In genomic region chr4:126752608-126753141, GRCm38 (mm10) we compare ENCODE assay signal across 8 mouse cellular contexts. TPM values are rescaled to one million over a fixed set of nuclear protein-coding genes. Genes with fewer than 3 reads are reported as not detected.
DNase-seq lines count a peak whose midpoint lies in the region; ATAC-seq and TF ChIP-seq lines count a peak whose summit lies in the region.

No protein-coding gene starts in this region.

- H3K27ac ChIP-seq in lung, embryonic 15.5 days, result peak overlapping the region; percentile 98
- H3K27ac ChIP-seq in cortical plate, adult 2 months (ENCODE audit: insufficient read depth, low read length), result peak overlapping the region; percentile 71
- peak overlapping the region; percentile 99 for H3K27ac ChIP-seq in hindbrain, embryonic 16.5 days (ENCODE audit: low read depth, low read length)
- peak overlapping the region; percentile 98 for H3K27ac ChIP-seq in midbrain, embryonic 10.5 days (replicated peaks)

- WGBS in lung, embryonic 15.5 days, result under 1% methylated on average over 23 of the region's 23 CpGs
- 0% methylated on average over 23 of the region's 23 CpGs for WGBS in hindbrain, embryonic 16.5 days
- 0% methylated on average over 23 of the region's 23 CpGs for WGBS in midbrain, embryonic 10.5 days

- H3K36me3 ChIP-seq in erythroblast, embryonic 14.5 days (ENCODE audit: control insufficient read depth), result peaks cover 28% of the 10 kb centered on the region
- peaks cover 14% of the 10 kb centered on the region for H3K36me3 ChIP-seq in lung, embryonic 15.5 days
- no peaks in the 10 kb centered on the region for H3K36me3 ChIP-seq in hindbrain, embryonic 16.5 days (ENCODE audit: control insufficient read depth, insufficient read depth, low read length)
- H3K36me3 ChIP-seq in midbrain, embryonic 10.5 days, result peaks cover 43% of the 10 kb centered on the region

- TF ChIP-seq POLR2A in cortical plate, adult 2 months (IDR thresholded peaks at IDR 0.05; ENCODE audit: extremely low read depth, insufficient read depth, low read length), result no peak

- no peak for DNase-seq in lung, postnatal 36 days
- DNase-seq in midbrain, embryonic 10.5 days (ENCODE audit: low spot score), result peak; percentile 62
- peak; percentile 32 for DNase-seq in yolk sac, embryonic 10.5 days (ENCODE audit: low spot score)

- H3K4me2 ChIP-seq in lung, embryonic 15.5 days, result peak overlapping the region; percentile 96
- peak overlapping the region; percentile 75 for H3K4me2 ChIP-seq in hindbrain, embryonic 16.5 days (ENCODE audit: low read length)

- peaks cover 35% of the 10 kb centered on the region for H3K4me1 ChIP-seq in erythroblast, embryonic 14.5 days (ENCODE audit: control insufficient read depth)
- peaks cover 51% of the 10 kb centered on the region for H3K4me1 ChIP-seq in lung, embryonic 15.5 days
- H3K4me1 ChIP-seq in cortical plate, adult 2 months (ENCODE audit: control insufficient read depth, insufficient read depth, low read length), result peaks cover 6% of the 10 kb centered on the region; the same call in 1 of the 2 replicates
- peaks cover 50% of the 10 kb centered on the region for H3K4me1 ChIP-seq in hindbrain, embryonic 16.5 days (ENCODE audit: control insufficient read depth, insufficient read depth, low read depth, low read length)
- H3K4me1 ChIP-seq in midbrain, embryonic 10.5 days, result peaks cover 60% of the 10 kb centered on the region

- no peaks in the 10 kb centered on the region for H3K27me3 ChIP-seq in erythroblast, embryonic 14.5 days (ENCODE audit: control insufficient read depth)
- H3K27me3 ChIP-seq in lung, embryonic 15.5 days, result no peaks in the 10 kb centered on the region
- H3K27me3 ChIP-seq in hindbrain, embryonic 16.5 days (replicated peaks; ENCODE audit: control insufficient read depth, insufficient read depth, low read length), result no peaks in the 10 kb centered on the region
- peaks cover 11% of the 10 kb centered on the region; the same call in 1 of the 2 replicates for H3K27me3 ChIP-seq in midbrain, embryonic 10.5 days (ENCODE audit: low read depth, poor library complexity, severe bottlenecking)

- no peak for ATAC-seq in erythroblast, adult 5-6 weeks (replicated peaks; ENCODE audit: low FRiP score, poor library complexity, severe bottlenecking)
- no peak for ATAC-seq in lung, embryonic 15.5 days (ENCODE audit: borderline replicate concordance, extremely low read depth, low FRiP score, low TSS enrichment)
- peak; percentile 2; the same call in 1 of the 2 replicates for ATAC-seq in hindbrain, embryonic 16.5 days

- peak overlapping the region; percentile 83 for H3K9ac ChIP-seq in lung, embryonic 15.5 days
- H3K9ac ChIP-seq in hindbrain, embryonic 16.5 days (ENCODE audit: low read depth, low read length), result peak overlapping the region; percentile 98

- no peaks in the 10 kb centered on the region for H3K9me3 ChIP-seq in erythroblast, embryonic 14.5 days (ENCODE audit: control insufficient read depth, low read length)
- no peaks in the 10 kb centered on the region for H3K9me3 ChIP-seq in lung, embryonic 15.5 days
- H3K9me3 ChIP-seq in hindbrain, embryonic 16.5 days (ENCODE audit: control insufficient read depth, low read length), result no peaks in the 10 kb centered on the region
- H3K9me3 ChIP-seq in midbrain, embryonic 10.5 days (replicated peaks), result no peaks in the 10 kb centered on the region

- no peak for TF ChIP-seq CTCF in cortical plate, adult 2 months (IDR thresholded peaks at IDR 0.05; ENCODE audit: extremely low read depth, insufficient read depth, low read length)

- peak overlapping the region; percentile 98 for H3K4me3 ChIP-seq in erythroblast, embryonic 14.5 days (replicated peaks)
- H3K4me3 ChIP-seq in lung, embryonic 15.5 days, result peak overlapping the region; percentile 72
- H3K4me3 ChIP-seq in cortical plate, adult 2 months (ENCODE audit: insufficient read depth, low read length), result peak overlapping the region; percentile 96
- peak overlapping the region; percentile 90 for H3K4me3 ChIP-seq in hindbrain, embryonic 16.5 days (ENCODE audit: low read length)
- H3K4me3 ChIP-seq in midbrain, embryonic 10.5 days, result peak overlapping the region; percentile 95

RNA-seq across cellular contexts. Expression of gene Ncdn, which starts 0.6 kb away (rescaled TPM):
- polyA plus RNA-seq in erythroblast, embryonic 14.5 days (2012), result 1.4 and 1.5 TPM in 2 replicates
- 0.96 and 1.7 TPM in 2 replicates for total RNA-seq in erythroblast, adult 5-6 weeks (2015; ENCODE audit: low replicate concordance)
- 0.98 and 2.7 TPM in 2 replicates for total RNA-seq in erythroblast, adult 5-6 weeks (2017; ENCODE audit: low replicate concordance)
- 26.0 and 28.2 TPM in 2 replicates for polyA plus RNA-seq in lung, embryonic 15.5 days (2015; fragmentation: Nextera tagmentation; extraction: Ambion mirVana)
- polyA plus RNA-seq in cortical plate, adult 2 months (2012; rRNA removed), result 896 and 954 TPM in 2 replicates
- polyA plus RNA-seq in hindbrain, embryonic 16.5 days (2015; fragmentation: Nextera tagmentation; extraction: Ambion mirVana), result 159 and 170 TPM in 2 replicates
- 33.5 and 38.1 TPM in 2 replicates for polyA plus RNA-seq in midbrain, embryonic 10.5 days (2016; fragmentation: Nextera tagmentation; extraction: Ambion mirVana)

RNA-seq across cellular contexts. Expression of gene AU040320, which starts 0.7 kb away (rescaled TPM):
- 0.43 and 1.5 TPM in 2 replicates for polyA plus RNA-seq in erythroblast, embryonic 14.5 days (2012)
- 2.7 and 11.1 TPM in 2 replicates for total RNA-seq in erythroblast, adult 5-6 weeks (2015; ENCODE audit: low replicate concordance)
- total RNA-seq in erythroblast, adult 5-6 weeks (2017; ENCODE audit: low replicate concordance), result 5.4 and 9.2 TPM in 2 replicates
- polyA plus RNA-seq in lung, embryonic 15.5 days (2015; fragmentation: Nextera tagmentation; extraction: Ambion mirVana), result 22.0 and 22.3 TPM in 2 replicates
- polyA plus RNA-seq in cortical plate, adult 2 months (2012; rRNA removed), result 43.0 and 43.6 TPM in 2 replicates
- polyA plus RNA-seq in hindbrain, embryonic 16.5 days (2015; fragmentation: Nextera tagmentation; extraction: Ambion mirVana), result 35.0 and 39.4 TPM in 2 replicates
- polyA plus RNA-seq in midbrain, embryonic 10.5 days (2016; fragmentation: Nextera tagmentation; extraction: Ambion mirVana), result 24.4 and 27.8 TPM in 2 replicates

RNA-seq across cellular contexts. Expression of gene Tfap2e, which starts 16.6 kb away (rescaled TPM):
- polyA plus RNA-seq in erythroblast, embryonic 14.5 days (2012), result not detected in 2 replicates
- not detected in 2 replicates for total RNA-seq in erythroblast, adult 5-6 weeks (2015; ENCODE audit: low replicate concordance)
- not detected in 2 replicates for total RNA-seq in erythroblast, adult 5-6 weeks (2017; ENCODE audit: low replicate concordance)
- 0.08 and 0.09 TPM in 2 replicates for polyA plus RNA-seq in lung, embryonic 15.5 days (2015; fragmentation: Nextera tagmentation; extraction: Ambion mirVana)
- not detected in 2 replicates for polyA plus RNA-seq in cortical plate, adult 2 months (2012; rRNA removed)
- 0.12 and 0.14 TPM in 2 replicates for polyA plus RNA-seq in hindbrain, embryonic 16.5 days (2015; fragmentation: Nextera tagmentation; extraction: Ambion mirVana)
- polyA plus RNA-seq in midbrain, embryonic 10.5 days (2016; fragmentation: Nextera tagmentation; extraction: Ambion mirVana), result 0.25 and 0.65 TPM in 2 replicates

Comparison
In these comparisons a context has a peak if more than half of its experiments do, and no peak if none do; other contexts are left out.
1. RNA of gene Ncdn, which starts 0.6 kb away (polyA plus RNA-seq): 896 to 954 TPM in cortical plate, adult 2 months, 159 to 170 TPM in hindbrain, embryonic 16.5 days, 33.5 to 38.1 TPM in midbrain, embryonic 10.5 days and 26.0 to 28.2 TPM in lung, embryonic 15.5 days; 1.4 to 1.5 TPM in erythroblast, embryonic 14.5 days; every median in the first group is over 10 times any median in the second.
2. Peak in every context shown above with its lines, with median percentiles within 50 percentile points of each other: H3K4me3 ChIP-seq and H3K27ac ChIP-seq.